ENCODE assay signal across 7 mouse cellular contexts in genomic region chr4:55480322-55480767, GRCm38 (mm10). TPM values are rescaled to one million over a fixed set of nuclear protein-coding genes. Genes with fewer than 3 reads are reported as not detected.
DNase-seq lines count a peak whose midpoint lies in the region; ATAC-seq and TF ChIP-seq lines count a peak whose summit lies in the region.

No protein-coding gene starts in this region.

- peak; percentile 47; the same call in 1 of the 2 replicates for ATAC-seq in embryonic facial prominence, embryonic 15.5 days (ENCODE audit: insufficient number of reproducible peaks, low FRiP score, low TSS enrichment, low read depth)
- ATAC-seq in heart, embryonic 12.5 days (ENCODE audit: insufficient number of reproducible peaks, low FRiP score) = peak; percentile 37
- peak; percentile 81 for ATAC-seq in kidney, embryonic 14.5 days (ENCODE audit: low FRiP score, low TSS enrichment)
- ATAC-seq in limb, embryonic 13.5 days (ENCODE audit: low FRiP score, low read depth) = peak; percentile 64; the same call in 1 of the 2 replicates
- ATAC-seq in midbrain, embryonic 15.5 days (replicated peaks) = peak; percentile 51

- peak; percentile 36 for DNase-seq in brain, adult 2 months (ENCODE audit: low read depth, low spot score)
- peak in 1 of 2 experiments; percentile 58 for DNase-seq in spleen, adult 2 months (ENCODE audit: low read depth in 1 of 2, low spot score in 2 of 2)

- H3K4me3 ChIP-seq in embryonic facial prominence, embryonic 15.5 days (replicated peaks) = peak overlapping the region; percentile 38
- H3K4me3 ChIP-seq in heart, embryonic 12.5 days = peak overlapping the region; percentile 19
- H3K4me3 ChIP-seq in kidney, embryonic 14.5 days (ENCODE audit: low read length) = peak overlapping the region; percentile 25
- peak overlapping the region; percentile 37 for H3K4me3 ChIP-seq in limb, embryonic 13.5 days
- peak overlapping the region; percentile 25 for H3K4me3 ChIP-seq in midbrain, embryonic 15.5 days
- no peak overlapping the region for H3K4me3 ChIP-seq in spleen, adult 2 months (ENCODE audit: extremely low read depth, insufficient read depth, insufficient read length)

- no peaks in the 10 kb centered on the region for H3K36me3 ChIP-seq in embryonic facial prominence, embryonic 15.5 days
- H3K36me3 ChIP-seq in heart, embryonic 12.5 days = no peaks in the 10 kb centered on the region
- H3K36me3 ChIP-seq in kidney, embryonic 14.5 days (ENCODE audit: control insufficient read depth, insufficient read depth, low read length) = no peaks in the 10 kb centered on the region
- no peaks in the 10 kb centered on the region for H3K36me3 ChIP-seq in limb, embryonic 13.5 days
- H3K36me3 ChIP-seq in midbrain, embryonic 15.5 days (replicated peaks) = no peaks in the 10 kb centered on the region
- no peaks in the 10 kb centered on the region for H3K36me3 ChIP-seq in spleen, adult 2 months (ENCODE audit: control insufficient read depth, insufficient read depth, low read length)

- no peaks in the 10 kb centered on the region for H3K27me3 ChIP-seq in embryonic facial prominence, embryonic 15.5 days
- H3K27me3 ChIP-seq in heart, embryonic 12.5 days (replicated peaks) = no peaks in the 10 kb centered on the region
- H3K27me3 ChIP-seq in kidney, embryonic 14.5 days (ENCODE audit: control insufficient read depth, insufficient read depth, low read length) = no peaks in the 10 kb centered on the region
- H3K27me3 ChIP-seq in limb, embryonic 13.5 days = no peaks in the 10 kb centered on the region
- H3K27me3 ChIP-seq in midbrain, embryonic 15.5 days (replicated peaks) = no peaks in the 10 kb centered on the region
- H3K27me3 ChIP-seq in spleen, adult 2 months (ENCODE audit: control insufficient read depth, insufficient read depth, low read length) = no peaks in the 10 kb centered on the region

- H3K4me2 ChIP-seq in embryonic facial prominence, embryonic 15.5 days (replicated peaks) = peak overlapping the region; percentile 66
- H3K4me2 ChIP-seq in heart, embryonic 12.5 days = peak overlapping the region; percentile 61
- peak overlapping the region; percentile 50 for H3K4me2 ChIP-seq in kidney, embryonic 14.5 days (replicated peaks; ENCODE audit: low read depth, low read length)
- H3K4me2 ChIP-seq in limb, embryonic 13.5 days (replicated peaks) = peak overlapping the region; percentile 68
- H3K4me2 ChIP-seq in midbrain, embryonic 15.5 days = peak overlapping the region; percentile 51

- 17% methylated on average over 25 of the region's 25 CpGs for WGBS in embryonic facial prominence, embryonic 15.5 days
- WGBS in heart, embryonic 12.5 days = 18% methylated on average over 25 of the region's 25 CpGs
- 14% methylated on average over 25 of the region's 25 CpGs for WGBS in kidney, embryonic 14.5 days
- WGBS in limb, embryonic 13.5 days = 14% methylated on average over 25 of the region's 25 CpGs
- WGBS in midbrain, embryonic 15.5 days = 16% methylated on average over 25 of the region's 25 CpGs
- WGBS in spleen, adult 2 months = 54% methylated on average over 25 of the region's 25 CpGs

- H3K9me3 ChIP-seq in embryonic facial prominence, embryonic 15.5 days (replicated peaks) = no peaks in the 10 kb centered on the region
- H3K9me3 ChIP-seq in heart, embryonic 12.5 days (replicated peaks) = no peaks in the 10 kb centered on the region
- H3K9me3 ChIP-seq in kidney, embryonic 14.5 days (ENCODE audit: control insufficient read depth, low read length) = no peaks in the 10 kb centered on the region
- no peaks in the 10 kb centered on the region for H3K9me3 ChIP-seq in limb, embryonic 13.5 days
- no peaks in the 10 kb centered on the region for H3K9me3 ChIP-seq in midbrain, embryonic 15.5 days

- TF ChIP-seq POLR2A in spleen, adult 2 months (IDR thresholded peaks at IDR 0.05; ENCODE audit: low read depth, low read length) = no peak

- peak; percentile 91 for TF ChIP-seq CTCF in spleen, adult 2 months (IDR thresholded peaks at IDR 0.05; ENCODE audit: extremely low read depth, insufficient read depth, insufficient read length, insufficient replicate concordance)

- no peak overlapping the region for H3K9ac ChIP-seq in embryonic facial prominence, embryonic 15.5 days
- no peak overlapping the region for H3K9ac ChIP-seq in heart, embryonic 12.5 days
- H3K9ac ChIP-seq in kidney, embryonic 14.5 days (ENCODE audit: low read depth, low read length) = peak overlapping the region; percentile 34; the same call in 1 of the 2 replicates
- peak overlapping the region; percentile 50; the same call in 1 of the 2 replicates for H3K9ac ChIP-seq in limb, embryonic 13.5 days
- H3K9ac ChIP-seq in midbrain, embryonic 15.5 days = no peak overlapping the region

- peaks cover 30% of the 10 kb centered on the region for H3K4me1 ChIP-seq in embryonic facial prominence, embryonic 15.5 days
- H3K4me1 ChIP-seq in heart, embryonic 12.5 days (replicated peaks) = peaks cover 20% of the 10 kb centered on the region
- no peaks in the 10 kb centered on the region for H3K4me1 ChIP-seq in kidney, embryonic 14.5 days (ENCODE audit: control insufficient read depth, insufficient read depth, low read length)
- peaks cover 13% of the 10 kb centered on the region; the same call in 1 of the 2 replicates for H3K4me1 ChIP-seq in limb, embryonic 13.5 days
- H3K4me1 ChIP-seq in midbrain, embryonic 15.5 days = peaks cover 10% of the 10 kb centered on the region; the same call in 1 of the 2 replicates
- H3K4me1 ChIP-seq in spleen, adult 2 months (ENCODE audit: control insufficient read depth, insufficient read depth, insufficient read length) = no peaks in the 10 kb centered on the region

- H3K27ac ChIP-seq in embryonic facial prominence, embryonic 15.5 days (replicated peaks) = no peak overlapping the region; the same call in 1 of the 2 replicates
- no peak overlapping the region for H3K27ac ChIP-seq in heart, embryonic 12.5 days (ENCODE audit: poor library complexity, severe bottlenecking)
- no peak overlapping the region for H3K27ac ChIP-seq in kidney, embryonic 14.5 days (ENCODE audit: low read depth, low read length)
- no peak overlapping the region for H3K27ac ChIP-seq in limb, embryonic 13.5 days
- H3K27ac ChIP-seq in midbrain, embryonic 15.5 days = no peak overlapping the region
- H3K27ac ChIP-seq in spleen, adult 2 months (ENCODE audit: insufficient read depth, low read length) = no peak overlapping the region

RNA-seq across cellular contexts. Expression of gene Klf4, which starts 51.9 kb away (rescaled TPM):
- 43.0 and 45.2 TPM in 2 replicates for polyA plus RNA-seq in embryonic facial prominence, embryonic 15.5 days (2015; fragmentation: Nextera tagmentation; extraction: Ambion mirVana)
- 4.3 and 5.4 TPM in 2 replicates for polyA plus RNA-seq in heart, embryonic 12.5 days (2016; fragmentation: Nextera tagmentation; extraction: Ambion mirVana)
- polyA plus RNA-seq in kidney, embryonic 14.5 days (2014; fragmentation: Nextera tagmentation; extraction: Ambion mirVana) = 3.8 and 3.9 TPM in 2 replicates
- polyA plus RNA-seq in limb, embryonic 13.5 days (2015; fragmentation: Nextera tagmentation; extraction: Ambion mirVana) = 12.3 and 12.6 TPM in 2 replicates
- polyA plus RNA-seq in midbrain, embryonic 15.5 days (2015; fragmentation: Nextera tagmentation; extraction: Ambion mirVana) = 2.6 and 3.0 TPM in 2 replicates
- polyA plus RNA-seq in spleen, adult 2 months (2012; rRNA removed) = 15.8 and 19.1 TPM in 2 replicates

Comparison
In these comparisons a context has a peak if more than half of its experiments do, and no peak if none do; other contexts are left out.
1. H3K9ac ChIP-seq: peak in kidney, embryonic 14.5 days (single experiment) and limb, embryonic 13.5 days (single experiment); none in embryonic facial prominence, embryonic 15.5 days (single experiment), heart, embryonic 12.5 days (single experiment) and midbrain, embryonic 15.5 days (single experiment).
2. Peak in every context shown above with its lines, with median percentiles within 50 percentile points of each other: ATAC-seq and H3K4me2 ChIP-seq.